Mouse (Mus musculus) urinary bladder, postnatal 4 days (tissue): Measurements from ENCODE around the gene Trpm4.
"Not testable (repeated sequence)": the region's sequence is repeated elsewhere in the genome, so short reads cannot be mapped to it uniquely, and the experiment has no call there.

Experiments used
- DNase-seq, 2 experiments: peaks; one replicate each; pipeline ENCODE4 v3.0.0; 2021 to 2022; ENCODE audit warnings: low spot score in 2 of 2

Gene Trpm4

DNA sequence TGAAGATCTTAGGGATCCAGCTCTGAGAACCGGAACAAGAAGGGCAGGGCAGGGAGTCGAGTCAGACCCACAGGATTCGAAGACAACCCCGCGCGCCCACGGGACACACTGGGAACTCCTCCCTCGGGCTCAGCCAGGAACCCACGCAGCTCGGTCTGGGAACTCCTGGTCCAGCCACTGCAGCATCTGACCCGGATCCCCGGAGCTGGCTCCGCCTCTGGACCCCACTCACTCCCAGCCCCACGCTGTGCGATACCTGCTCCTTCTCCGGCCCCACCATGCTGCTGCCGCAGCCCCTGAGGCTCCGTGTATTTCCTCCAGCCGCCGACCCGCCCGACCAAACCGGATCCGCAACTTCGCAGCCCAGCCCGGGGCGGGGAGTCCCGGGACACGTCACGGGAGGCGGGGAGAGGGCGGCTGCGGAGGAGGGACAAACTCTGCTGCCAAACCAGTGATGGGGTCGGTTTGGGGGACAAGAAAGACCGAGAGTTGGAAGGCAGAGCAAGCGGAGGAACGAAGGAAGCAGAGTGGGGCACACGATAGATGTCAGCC lies at the start of gene Trpm4:
TSS of gene Trpm4 (minus strand) at position 350 of the 552 bp plus-strand sequence.
- DNase-seq, result peak; percentile 87 to 92

DNA sequence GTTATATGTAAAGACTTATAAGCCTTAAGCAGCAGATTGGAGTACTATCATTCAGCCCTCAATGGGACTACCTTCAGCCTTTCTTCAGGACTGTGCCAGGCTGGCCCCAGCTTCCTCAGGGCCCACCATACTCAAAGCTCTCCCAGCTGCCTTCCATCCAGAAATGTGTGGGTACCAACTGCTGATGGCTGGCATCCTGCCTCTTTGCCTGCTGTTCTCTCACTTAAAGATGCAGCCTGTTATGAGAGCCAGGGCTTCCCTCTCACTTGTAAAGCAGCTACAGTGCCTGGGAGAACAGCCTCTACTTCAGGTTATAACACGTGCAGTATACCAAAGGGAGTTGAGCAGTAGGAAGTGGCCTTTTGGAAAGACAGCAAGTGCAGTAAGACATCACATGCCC lies 42.5 kb upstream of the Trpm4 start:
- DNase-seq, result no peak

DNA sequence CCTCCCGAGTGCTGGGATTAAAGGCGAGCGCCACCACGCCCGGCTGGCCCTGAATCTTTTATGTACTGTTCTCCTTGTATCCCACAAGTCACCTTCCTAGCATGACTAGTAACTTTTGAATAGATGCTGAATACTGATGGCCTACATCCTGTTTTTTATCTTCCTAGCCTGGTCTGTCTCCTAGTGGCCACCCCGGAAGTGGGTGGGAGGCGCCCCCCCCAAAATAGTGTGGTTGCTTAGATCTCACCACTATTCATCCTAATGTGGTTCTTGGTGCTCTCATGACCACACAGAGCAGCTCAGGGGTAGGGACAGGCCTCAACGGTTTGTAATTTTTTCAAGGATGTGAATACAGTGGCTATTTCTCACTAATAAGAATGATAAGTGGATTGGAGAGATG lies 41.0 kb upstream of the Trpm4 start:
- DNase-seq, result no peak

DNA sequence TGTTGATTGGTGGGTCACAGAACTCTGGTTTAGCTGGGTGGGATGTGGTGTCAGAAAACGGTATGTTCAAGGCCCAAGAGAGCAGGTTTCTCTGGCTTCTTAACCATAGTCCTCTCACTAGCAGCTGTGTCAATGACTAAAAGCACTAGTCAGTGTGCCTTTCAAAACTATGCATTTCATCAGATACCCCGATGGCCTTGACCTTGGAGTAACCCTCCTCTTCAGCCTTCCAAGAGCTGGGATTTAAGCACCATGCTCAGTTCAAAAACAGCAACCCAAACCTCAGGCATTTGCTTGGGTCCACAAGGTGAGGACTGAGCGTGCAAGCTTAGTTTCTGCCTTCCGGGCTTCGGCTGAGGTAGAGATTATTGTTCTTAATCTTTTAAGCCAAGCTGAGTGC lies 38.8 kb upstream of the Trpm4 start:
- no peak for DNase-seq

DNA sequence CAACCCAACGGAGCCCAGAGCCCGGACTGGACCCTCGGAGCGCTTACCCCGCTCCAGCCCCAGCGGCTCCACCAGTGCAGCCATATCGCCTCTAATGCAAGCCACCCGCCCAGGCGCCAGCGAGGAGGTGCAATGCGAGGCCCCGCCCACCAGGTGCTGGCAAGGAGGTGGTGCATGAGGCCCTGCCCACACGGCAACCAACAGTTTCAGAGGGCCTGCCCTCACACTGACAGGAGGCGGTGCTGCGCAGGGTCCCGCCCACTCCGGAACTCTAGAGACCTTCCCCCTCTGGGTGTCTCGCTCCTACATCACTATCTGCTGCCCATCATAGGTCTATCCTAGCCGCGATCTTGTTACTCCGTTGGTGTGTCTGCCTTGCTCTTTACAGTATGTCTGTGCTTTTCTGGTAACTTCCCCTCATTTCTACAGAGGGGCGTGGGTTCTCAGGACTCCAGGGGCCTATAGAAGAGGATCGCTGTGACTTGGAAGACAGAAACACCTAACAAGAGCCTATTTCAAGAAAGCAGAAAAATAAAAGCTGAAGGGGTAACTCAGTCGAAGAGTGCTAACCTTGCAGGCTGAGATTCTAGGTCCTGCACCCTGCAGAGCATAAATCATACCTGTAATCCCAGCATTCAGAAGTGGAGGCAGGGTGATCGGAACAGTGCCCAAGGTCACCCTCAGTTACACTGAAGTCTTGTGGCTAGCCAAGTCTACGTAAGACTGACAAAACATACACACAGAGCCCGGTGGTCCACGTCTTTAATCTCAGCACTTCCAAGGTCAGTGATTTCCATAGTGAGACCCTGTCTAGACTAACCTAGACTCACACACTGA lies 37.1 kb upstream of the Trpm4 start, which contains the start of gene Lin7b:
TSS of gene Lin7b (minus strand) at position 109 of the 837 bp plus-strand sequence.
- DNase-seq, result peak; percentile 83 to 89

DNA sequence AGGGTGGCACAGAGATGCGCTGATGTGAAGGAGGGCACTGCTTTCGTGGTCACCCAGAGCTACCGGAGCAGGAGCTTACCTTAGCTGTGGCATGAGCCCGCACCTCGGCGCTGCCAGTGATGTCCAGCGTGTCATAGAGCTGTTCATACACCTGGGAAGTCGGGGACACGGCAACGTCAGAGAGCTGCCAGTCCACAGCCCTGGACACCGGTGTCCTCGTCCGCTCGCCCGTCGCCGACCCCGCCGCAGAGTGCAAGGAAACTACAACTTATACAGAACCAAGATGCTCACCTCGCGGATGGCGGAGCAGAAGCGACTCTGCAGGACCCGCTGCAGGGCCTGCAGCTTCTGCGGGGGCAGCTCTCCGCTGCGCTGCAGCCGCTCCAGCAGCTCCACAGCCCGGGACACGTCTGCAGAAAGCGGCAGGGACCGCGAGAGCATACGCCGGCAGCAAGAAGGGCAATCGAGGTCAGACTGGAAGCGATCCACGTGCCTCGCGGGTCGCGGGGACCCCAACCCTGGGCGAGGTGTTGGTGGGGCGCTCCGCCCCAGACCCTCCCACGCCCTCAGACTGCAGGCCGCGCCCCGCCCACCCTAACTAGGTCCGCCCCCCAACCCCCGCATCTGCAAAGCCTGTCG lies 36.4 kb upstream of the Trpm4 start:
- DNase-seq, result no peak

DNA sequence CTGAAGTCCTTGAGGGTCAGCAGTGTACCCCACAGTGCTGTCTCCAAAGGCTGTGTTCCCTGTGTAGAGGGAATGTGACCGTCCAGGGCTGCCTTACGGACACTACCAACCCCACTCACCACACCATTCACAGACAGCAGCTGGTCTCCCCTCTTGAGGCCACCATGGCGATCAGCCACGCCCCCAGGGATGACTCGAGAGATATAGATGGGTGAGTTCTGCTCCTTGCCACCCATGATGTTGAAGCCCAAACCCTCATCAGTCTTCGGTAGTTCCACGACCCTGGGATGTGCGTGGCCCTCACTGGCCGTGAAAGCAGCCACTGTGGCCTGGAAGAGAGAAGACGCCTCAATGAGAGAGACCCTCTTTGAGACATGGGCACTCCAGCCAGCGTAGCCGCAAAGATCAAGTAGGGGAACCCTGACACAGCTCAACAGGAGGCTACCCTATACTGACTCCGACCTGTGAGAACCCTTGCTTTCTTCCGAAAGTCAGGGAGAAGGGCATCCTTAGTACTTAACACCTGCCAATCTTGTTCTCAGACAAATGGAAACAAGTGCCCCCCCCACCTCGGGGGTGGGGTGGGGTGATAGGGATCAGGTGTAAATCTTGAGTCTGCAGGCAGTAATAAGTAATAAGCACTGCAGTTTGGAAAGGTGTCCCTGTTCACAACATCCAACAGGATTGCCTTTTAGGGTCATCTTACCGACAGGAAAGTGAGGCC lies 35.6 kb upstream of the Trpm4 start:
- DNase-seq, result peak in 1 of 2 experiments; percentile 45

DNA sequence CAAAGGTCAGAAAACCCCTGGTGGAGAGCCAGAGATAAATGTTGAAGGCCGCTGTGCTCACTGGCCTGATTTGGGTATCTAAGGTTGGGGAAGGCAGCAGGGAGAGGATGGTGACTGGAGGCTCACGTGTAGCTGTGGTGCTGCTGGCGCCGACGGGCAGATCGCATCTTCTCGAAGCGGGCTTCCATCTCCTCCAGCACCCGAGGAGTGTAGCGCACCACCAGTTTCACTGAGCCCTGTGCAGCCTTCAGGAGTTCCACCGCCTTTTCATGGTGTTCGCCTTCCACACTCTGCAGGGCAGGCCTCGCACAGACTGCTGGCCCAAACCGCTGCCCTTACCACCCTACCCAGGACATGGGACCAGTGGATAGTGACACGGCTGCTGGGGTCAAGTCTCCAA lies 34.6 kb upstream of the Trpm4 start:
- peak in 1 of 2 experiments; percentile 55 for DNase-seq

DNA sequence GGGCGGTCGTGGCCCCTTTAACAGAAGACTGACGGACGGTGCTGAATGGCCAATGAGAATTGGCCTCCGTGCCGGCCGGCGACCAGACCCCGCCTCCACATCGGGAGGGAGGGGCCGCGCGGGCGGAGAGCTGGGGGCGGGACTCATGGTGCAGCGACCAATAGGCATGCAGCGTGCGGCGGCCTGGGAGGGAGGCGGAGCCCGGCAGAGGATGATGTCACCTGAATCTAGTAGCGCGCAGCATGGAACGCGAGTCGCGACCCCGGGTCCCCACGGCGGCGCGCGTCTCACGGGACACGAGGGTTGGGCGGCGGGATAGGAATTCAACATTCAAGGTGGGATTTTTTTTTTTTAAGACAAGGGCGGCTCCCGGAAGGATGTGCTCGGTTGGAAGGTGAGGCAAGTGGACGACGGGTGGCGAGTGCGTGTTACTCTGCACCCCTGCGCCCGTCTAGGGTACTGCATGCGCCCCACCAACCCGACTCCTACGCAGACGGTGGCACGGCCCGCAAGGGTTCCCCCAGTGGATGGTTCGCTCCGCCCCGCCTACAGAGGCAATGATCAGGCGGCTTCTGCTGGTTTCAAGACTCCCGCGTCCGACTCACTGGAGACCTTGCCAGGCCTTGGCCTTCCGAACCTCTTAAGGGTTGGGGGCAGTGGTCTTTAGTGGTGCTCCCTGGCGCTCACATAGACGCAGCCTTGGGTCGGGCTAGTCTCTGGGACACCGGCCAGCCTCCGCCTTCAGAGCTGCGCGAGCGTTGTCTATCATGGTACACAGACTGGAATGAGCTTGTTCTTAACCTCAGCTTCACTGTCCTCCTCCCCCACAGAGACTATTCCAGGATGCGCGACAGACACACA lies 33.7 kb upstream of the Trpm4 start:
- DNase-seq, result peak; percentile 96 to 99

DNA sequence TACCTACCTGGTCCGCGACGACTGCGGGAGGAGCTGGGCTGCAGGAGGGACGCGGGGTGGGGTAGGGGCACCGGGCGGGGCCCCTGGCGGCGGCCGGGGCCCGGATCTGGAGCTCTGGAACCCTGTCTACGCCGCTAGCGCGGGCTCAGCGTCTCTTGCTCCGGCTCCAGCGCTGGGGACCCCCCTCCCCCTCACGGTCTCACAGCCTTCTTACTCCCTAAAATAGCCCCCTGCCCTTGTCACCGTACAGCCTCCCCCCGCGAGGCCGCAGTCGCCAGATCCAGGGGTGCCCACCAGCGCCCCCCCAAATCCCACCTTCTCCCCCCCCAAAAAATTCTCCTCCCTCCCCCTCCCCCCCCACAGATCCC lies 33.1 kb upstream of the Trpm4 start, which contains the start of gene Ppfia3:
TSS of gene Ppfia3 (minus strand) at position 368 of the 368 bp plus-strand sequence.
- DNase-seq, result no peak

DNA sequence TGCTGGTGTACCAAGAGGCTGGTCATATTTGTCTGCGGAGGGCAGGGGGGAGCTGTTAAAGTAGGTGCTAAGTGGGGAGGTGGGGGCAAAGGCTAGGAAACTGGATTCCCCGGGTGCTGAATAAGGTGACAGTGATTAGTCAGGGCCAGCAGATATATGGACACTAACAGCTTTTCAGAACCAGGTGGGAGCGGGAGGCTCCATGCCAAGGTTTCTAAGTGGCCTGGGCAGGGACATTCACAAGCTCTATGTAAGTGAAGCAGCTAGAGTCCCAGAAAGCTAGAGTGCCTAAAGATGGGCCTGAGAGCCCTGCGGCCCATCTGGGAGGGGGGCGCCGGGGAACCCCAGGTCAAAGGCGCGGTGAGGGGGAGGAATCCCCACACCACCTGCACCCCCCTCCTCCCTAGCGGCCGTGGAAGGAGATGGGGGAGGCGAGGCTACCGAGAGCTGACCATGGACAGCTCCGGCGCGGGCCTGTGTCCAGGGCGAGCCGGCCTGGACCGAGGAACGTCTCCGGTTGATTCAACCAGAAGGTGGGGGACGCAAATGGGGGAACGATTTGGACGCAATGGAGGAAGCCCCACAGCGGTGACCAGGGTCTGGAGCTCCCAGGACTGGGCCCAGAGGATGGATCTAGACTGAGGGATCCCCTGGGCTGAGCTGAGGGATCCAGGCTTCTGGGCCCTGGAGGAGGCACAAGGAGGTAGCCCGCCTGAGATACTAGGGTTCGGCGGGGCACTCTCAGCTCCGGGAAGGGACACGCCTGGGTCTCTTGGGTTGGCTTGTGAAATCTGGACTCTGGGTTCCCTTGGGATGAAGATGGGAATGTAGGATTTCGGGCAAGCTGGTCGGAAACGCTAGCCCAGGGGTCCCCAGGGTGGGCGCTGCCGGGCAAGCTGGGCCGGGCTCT lies 32.4 kb upstream of the Trpm4 start:
- DNase-seq, result peak in 1 of 2 experiments; percentile 75

DNA sequence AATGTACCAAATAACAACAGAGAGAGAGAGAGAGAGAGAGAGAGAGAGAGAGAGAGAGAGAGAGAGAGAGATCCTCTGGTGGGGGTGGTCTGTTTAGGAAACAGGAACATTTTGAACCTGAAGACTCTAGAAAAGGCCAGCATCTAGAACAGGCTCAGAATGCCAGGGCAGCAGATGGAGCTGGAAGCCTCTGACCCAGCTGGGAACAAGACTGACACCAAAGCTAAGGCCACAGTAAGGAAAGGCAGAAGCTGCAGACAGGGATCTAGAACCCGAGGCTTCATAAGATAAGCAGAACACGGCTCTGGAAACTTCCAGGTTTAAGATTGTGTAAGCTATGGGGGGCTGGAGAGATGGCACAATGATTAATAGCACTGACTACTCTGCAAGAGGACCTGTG lies 30.4 kb upstream of the Trpm4 start:
- no peak for DNase-seq

DNA sequence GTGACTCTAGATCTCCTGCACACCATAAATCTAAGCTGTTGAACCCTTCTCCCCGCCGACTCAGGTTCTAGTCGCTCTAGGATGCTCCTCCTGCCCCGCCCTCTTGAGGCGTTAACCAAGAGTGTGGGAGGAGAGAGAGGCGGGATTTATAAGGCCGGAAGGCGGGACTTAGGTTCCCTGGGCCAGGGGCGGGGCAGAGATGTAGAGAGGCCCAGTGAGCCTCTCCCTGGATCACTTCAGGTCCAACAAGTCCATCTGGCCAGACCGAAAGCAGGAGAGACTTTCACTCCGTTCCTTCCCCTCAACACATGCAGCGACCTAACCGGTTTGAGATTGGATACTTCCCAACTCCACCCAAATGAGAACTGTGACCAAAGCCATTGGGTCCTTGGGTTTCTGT lies 29.2 kb upstream of the Trpm4 start:
- peak in 1 of 2 experiments; percentile 44 for DNase-seq

DNA sequence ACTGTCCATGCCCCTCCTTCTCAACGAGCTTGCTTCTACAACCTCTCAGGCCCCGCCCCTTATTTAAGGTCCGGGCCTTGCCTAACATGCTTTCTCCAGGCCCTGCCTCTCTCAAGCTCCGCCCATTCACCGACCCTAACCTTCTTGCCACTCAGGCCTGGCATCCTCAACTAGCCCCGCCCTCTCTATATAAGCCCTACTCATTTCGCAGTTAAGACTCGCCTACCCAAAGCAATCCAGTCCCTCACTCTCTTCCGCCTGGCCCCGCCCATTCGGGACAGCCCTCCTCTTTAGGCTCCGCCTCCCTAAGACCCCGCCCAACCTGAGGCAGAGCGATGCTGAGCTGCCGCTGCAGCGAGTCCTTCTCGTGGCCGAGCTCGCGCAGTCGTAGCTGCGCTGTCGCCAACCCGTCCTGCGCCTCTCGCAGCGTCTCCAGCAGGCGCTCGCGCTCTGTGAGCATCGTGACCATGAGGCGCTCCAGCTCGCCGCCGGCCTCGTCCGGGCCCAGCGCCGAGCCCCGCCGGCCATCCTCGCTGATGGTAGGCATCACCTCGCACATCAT lies 27.7 kb upstream of the Trpm4 start:
- peak in 1 of 2 experiments; percentile 73 for DNase-seq

DNA sequence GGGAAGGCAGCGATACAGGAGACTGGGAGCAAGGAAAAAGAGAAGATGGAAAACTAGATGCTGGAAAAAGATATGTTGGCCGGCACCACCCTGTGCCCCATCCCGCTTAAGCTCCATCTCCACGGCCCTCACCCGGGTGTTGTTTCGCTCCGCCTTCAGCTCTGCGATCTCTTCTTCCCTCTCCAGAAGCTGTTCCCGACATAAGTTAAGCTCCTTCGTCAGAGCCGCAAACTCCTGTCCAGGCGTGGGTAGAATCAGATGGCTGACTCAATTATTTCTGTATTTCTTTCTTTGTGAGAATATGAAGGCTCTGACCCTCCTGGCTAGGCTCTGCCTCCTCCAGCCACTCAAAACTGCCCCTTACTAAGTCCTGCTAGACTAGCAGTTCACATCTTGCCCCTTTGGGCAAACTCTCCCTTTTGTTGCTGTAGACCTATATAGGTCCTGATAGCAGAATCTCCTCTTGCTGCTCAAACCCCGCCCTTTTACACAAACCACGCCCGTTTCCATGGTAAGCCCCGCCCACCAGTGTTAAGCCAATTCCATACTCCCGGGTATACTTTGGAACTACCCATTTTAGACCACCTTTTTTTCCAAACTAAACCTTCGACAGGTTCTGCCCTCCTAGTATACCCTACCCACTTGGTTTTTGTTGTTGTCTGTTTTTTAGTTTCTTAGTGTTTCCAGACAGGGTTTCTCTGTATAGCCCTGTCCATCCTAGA lies 27.0 kb upstream of the Trpm4 start:
- no peak for DNase-seq

DNA sequence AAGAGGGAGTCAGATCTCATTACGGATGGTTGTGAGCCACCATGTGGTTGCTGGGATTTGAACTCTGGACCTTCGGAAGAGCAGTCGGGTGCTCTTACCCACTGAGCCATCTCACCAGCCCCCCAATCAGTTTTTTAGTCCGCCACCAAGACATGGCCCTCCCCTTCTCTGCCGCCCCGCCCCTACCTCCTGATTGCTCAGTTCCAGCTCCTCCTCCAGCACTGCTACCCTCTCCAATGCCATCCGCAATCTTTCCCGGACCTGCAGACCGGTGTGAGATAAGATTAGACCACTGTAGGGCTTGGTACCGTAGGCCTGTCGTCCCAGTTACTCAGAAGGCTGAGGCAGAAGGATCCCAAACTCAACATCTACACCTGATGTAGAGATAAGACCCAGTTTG lies 25.5 kb upstream of the Trpm4 start:
- not testable (repeated sequence) for DNase-seq

DNA sequence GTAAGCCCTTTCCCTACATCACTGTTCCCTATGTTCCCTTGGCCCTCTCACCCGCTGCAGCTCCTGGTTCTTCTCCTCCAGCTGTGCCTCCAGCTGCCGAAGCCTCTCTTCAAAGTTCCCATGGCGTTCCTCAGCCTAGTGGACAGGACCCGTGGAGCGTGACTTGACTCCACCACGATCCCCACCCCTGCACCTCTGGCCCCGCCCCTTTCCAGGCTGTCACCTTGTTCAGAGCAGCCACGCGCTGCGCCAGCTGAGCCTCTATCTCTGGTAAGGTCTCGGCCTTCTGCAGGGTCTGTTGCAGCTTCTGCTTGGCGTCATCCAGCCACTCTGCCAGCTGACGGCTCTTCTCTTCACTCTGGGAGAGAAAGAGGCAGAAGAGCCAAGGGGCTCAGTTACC lies 22.5 kb upstream of the Trpm4 start:
- no peak for DNase-seq

DNA sequence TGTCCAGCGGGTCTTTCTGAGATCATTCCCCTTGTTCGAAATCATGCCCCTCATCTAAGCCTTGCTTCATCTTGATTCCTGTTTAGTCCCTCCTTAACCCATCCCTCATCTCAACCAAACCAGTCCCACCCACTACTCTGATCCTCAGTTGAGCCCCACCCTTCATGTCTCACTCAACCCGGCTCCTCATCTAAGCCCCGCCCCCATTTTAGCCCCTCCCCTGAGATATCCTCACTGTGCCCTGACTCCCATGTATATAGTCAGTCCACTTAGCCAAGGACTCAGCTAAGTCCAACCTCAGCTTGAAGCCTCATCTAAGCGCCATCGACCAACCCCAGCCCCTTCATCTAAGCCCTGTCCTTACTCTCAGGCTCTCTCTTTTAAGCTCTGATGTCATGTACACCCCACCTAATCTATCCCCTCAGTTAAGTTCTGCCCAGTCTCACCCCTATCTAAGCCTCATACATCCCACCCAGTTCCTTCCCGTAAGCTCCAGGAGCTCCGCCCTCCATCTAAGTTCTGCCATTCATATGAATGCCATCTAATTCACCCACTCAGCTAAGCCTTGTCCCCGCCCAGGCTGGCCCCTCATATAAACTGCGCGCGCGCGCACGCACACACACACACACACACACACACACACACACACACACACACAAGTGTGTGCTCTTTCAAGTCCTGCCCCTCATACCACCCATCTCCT lies 21.9 kb upstream of the Trpm4 start:
- DNase-seq, result no peak
